Mouse (Mus musculus): ENCODE measurements around the gene Cacna1d. TPM values are rescaled to one million over a fixed set of nuclear protein-coding genes. Genes with fewer than 3 reads are reported as not detected.
A peak's percentile ranks its signal among the peaks of the same experiment; 100 is the strongest.

The Cacna1d gene
- polyA plus RNA-seq, 1 experiment from 2014 or later, result 4.3 TPM

GRCm38 (mm10) chr14:29998747-29999474 lies 492.3 kb downstream of the Cacna1d start:
- no peak overlapping the region for H3K4me3 ChIP-seq (ENCODE audit: low read depth, low read length)
- H3K4me1 ChIP-seq (ENCODE audit: control insufficient read depth, insufficient read depth, low read length), result no peaks in the 10 kb centered on the region
- H3K9me3 ChIP-seq (replicated peaks; ENCODE audit: control insufficient read depth, low read length), result no peaks in the 10 kb centered on the region
- no peak overlapping the region for H3K9ac ChIP-seq (ENCODE audit: low read length)
- peaks cover 43% of the 10 kb centered on the region for H3K36me3 ChIP-seq (ENCODE audit: control insufficient read depth, insufficient read depth, low read length)
- 66% methylated on average over 13 of the region's 13 CpGs for WGBS
- DNase-seq (ENCODE audit: low spot score) (no peak), ATAC-seq (peak; percentile 46; the same call in 1 of the 2 replicates)
- no peak overlapping the region for H3K4me2 ChIP-seq (ENCODE audit: low read length)
- H3K27ac ChIP-seq (ENCODE audit: low read depth, low read length), result no peak overlapping the region
- H3K27me3 ChIP-seq (replicated peaks; ENCODE audit: control insufficient read depth, insufficient read depth, low read length), result no peaks in the 10 kb centered on the region

- no peak overlapping the region for H3K4me2 ChIP-seq (ENCODE audit: low read length)
- H3K9me3 ChIP-seq (replicated peaks; ENCODE audit: control insufficient read depth, low read length), result no peaks in the 10 kb centered on the region
- no peak overlapping the region for H3K27ac ChIP-seq (ENCODE audit: low read depth, low read length)
- no peaks in the 10 kb centered on the region for H3K4me1 ChIP-seq (ENCODE audit: control insufficient read depth, insufficient read depth, low read length)
- H3K27me3 ChIP-seq (replicated peaks; ENCODE audit: control insufficient read depth, insufficient read depth, low read length), result no peaks in the 10 kb centered on the region
- H3K36me3 ChIP-seq (ENCODE audit: control insufficient read depth, insufficient read depth, low read length), result peaks cover 59% of the 10 kb centered on the region
- no peak overlapping the region for H3K9ac ChIP-seq (ENCODE audit: low read length)
- ATAC-seq (no peak), DNase-seq (ENCODE audit: low spot score) (no peak)
- H3K4me3 ChIP-seq (ENCODE audit: low read depth, low read length), result no peak overlapping the region
Measured at GRCm38 (mm10) chr14:29997345-29997744, 493.9 kb downstream of the Cacna1d start.

DNA sequence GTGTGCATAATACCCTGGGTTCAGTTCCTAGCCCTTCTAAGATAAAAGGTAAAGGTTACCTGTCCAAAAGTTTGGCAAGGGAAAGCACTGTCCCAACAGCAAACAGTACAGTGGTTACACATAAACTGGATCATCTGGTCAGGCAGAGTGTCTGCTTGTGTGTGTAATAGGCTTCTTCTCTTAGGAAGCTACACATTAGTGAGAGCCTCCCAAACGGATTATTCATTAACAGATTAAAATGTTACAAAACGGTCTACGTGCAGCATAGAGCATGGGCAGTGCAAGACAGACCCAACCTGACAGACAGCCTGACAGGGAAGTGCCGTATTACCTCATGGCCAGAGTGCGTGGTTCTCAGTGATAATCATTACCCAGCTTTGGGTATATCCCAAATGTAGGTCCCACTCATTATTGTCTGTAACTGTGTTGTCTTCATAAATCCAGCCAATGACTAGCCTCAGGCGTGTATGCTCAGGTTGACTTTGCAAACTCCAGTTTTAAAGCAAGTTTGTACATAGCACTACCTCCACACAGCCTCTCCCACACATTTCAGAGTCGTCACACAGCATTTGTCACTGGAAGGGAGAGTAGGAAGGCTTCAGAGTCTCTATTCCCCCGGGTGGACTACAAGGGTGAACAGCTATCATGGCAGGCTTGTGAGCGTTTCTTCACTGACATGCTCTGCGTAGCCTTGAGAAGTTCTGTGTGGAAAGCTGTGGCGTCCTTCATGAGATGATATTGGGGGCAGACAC lies 495.1 kb downstream of the Cacna1d start:
- no peak overlapping the region for H3K9ac ChIP-seq (ENCODE audit: low read length)
- DNase-seq (ENCODE audit: low spot score) (no peak), ATAC-seq (no peak)
- no peak overlapping the region for H3K4me3 ChIP-seq (ENCODE audit: low read depth, low read length)
- WGBS, result 93% methylated on average over 11 of the region's 11 CpGs
- H3K4me1 ChIP-seq (ENCODE audit: control insufficient read depth, insufficient read depth, low read length), result no peaks in the 10 kb centered on the region
- H3K27me3 ChIP-seq (replicated peaks; ENCODE audit: control insufficient read depth, insufficient read depth, low read length), result no peaks in the 10 kb centered on the region
- no peak overlapping the region for H3K4me2 ChIP-seq (ENCODE audit: low read length)
- H3K27ac ChIP-seq (ENCODE audit: low read depth, low read length), result no peak overlapping the region
- no peaks in the 10 kb centered on the region for H3K9me3 ChIP-seq (replicated peaks; ENCODE audit: control insufficient read depth, low read length)
- peaks cover 70% of the 10 kb centered on the region for H3K36me3 ChIP-seq (ENCODE audit: control insufficient read depth, insufficient read depth, low read length)

DNA sequence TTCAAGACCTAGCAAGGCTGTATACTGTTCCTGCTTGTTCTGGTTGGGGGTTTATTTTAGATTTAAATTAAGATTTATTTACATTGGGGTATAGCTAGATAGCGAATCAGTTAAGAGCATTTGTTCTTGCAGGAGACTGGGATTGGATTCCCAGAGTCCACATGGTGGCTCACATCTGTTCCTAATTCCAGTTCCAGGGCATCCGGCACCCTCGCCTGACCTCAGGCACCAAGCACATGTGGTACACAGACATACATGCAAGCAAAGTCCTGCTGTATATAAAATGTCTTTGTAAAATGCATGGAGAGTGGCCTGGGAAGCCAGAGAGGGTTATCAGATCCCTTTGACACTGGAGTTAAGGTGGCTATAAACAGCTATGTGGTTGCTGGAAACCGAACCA lies 496.3 kb downstream of the Cacna1d start:
- no peak for ATAC-seq
- peaks cover 82% of the 10 kb centered on the region for H3K36me3 ChIP-seq (ENCODE audit: control insufficient read depth, insufficient read depth, low read length)
- H3K4me2 ChIP-seq (ENCODE audit: low read length), result no peak overlapping the region
- 94% methylated on average over 4 of the region's 4 CpGs for WGBS
- no peak overlapping the region for H3K9ac ChIP-seq (ENCODE audit: low read length)
- DNase-seq (ENCODE audit: low spot score), result no peak
- no peak overlapping the region for H3K4me3 ChIP-seq (ENCODE audit: low read depth, low read length)
- H3K27ac ChIP-seq (ENCODE audit: low read depth, low read length), result no peak overlapping the region
- H3K4me1 ChIP-seq (ENCODE audit: control insufficient read depth, insufficient read depth, low read length), result no peaks in the 10 kb centered on the region
- H3K27me3 ChIP-seq (replicated peaks; ENCODE audit: control insufficient read depth, insufficient read depth, low read length), result no peaks in the 10 kb centered on the region
- no peaks in the 10 kb centered on the region for H3K9me3 ChIP-seq (replicated peaks; ENCODE audit: control insufficient read depth, low read length)

Other genes with a start within 250 kb of the Cacna1d start
- gene Dcp1a, start 11.9 kb downstream of the Cacna1d start, polyA plus RNA-seq (2014; fragmentation: Nextera tagmentation; extraction: Ambion mirVana), result 12.3 and 14.9 TPM in 2 replicates
- gene Tkt, start 56.9 kb upstream of the Cacna1d start, polyA plus RNA-seq (2014; fragmentation: Nextera tagmentation; extraction: Ambion mirVana), result 134 and 154 TPM in 2 replicates
- gene Prkcd, start 134.8 kb upstream of the Cacna1d start, polyA plus RNA-seq (2014; fragmentation: Nextera tagmentation; extraction: Ambion mirVana), result 17.9 and 19.5 TPM in 2 replicates
- gene Rft1, start 162.9 kb upstream of the Cacna1d start, polyA plus RNA-seq (2014; fragmentation: Nextera tagmentation; extraction: Ambion mirVana), result 6.0 and 6.7 TPM in 2 replicates
- 19.7 and 20.5 TPM in 2 replicates for gene Sfmbt1, start 223.4 kb upstream of the Cacna1d start, polyA plus RNA-seq (2014; fragmentation: Nextera tagmentation; extraction: Ambion mirVana)